8 mouse cellular contexts compared by ENCODE assay signal in the genomic region with DNA sequence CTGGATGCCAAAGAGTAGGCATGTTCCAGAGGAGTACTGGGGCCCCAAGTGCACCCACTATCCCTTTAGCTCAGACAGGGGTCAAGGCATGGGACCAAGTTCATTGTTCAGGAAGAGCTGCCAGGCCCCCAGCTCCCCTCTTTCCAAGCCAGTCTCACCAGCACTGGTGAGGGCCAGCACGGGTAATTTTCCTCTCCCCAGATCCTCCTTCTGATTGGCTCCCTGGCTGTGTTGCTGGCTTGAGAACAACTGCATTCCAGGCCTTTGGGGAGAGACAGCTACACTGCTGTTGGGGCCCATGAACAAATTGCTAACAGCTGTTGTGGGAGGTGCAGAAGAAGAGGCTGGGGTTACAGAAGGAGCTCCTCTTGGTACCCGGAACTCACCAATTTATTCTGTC. TPM values are rescaled to one million over a fixed set of nuclear protein-coding genes. Genes with fewer than 3 reads are reported as not detected.
DNase-seq lines count a peak whose midpoint lies in the region; ATAC-seq lines count a peak whose summit lies in the region.

No protein-coding gene starts in this region.

- no peak overlapping the region for H3K4me2 ChIP-seq in forebrain, embryonic 13.5 days
- H3K4me2 ChIP-seq in kidney, embryonic 15.5 days = no peak overlapping the region

- H3K27ac ChIP-seq in forebrain, embryonic 10.5 days = peak overlapping the region; percentile 70
- no peak overlapping the region for H3K27ac ChIP-seq in forebrain, embryonic 13.5 days
- peak overlapping the region; percentile 73 for H3K27ac ChIP-seq in kidney, embryonic 15.5 days

- H3K9ac ChIP-seq in forebrain, embryonic 13.5 days = no peak overlapping the region
- no peak overlapping the region for H3K9ac ChIP-seq in kidney, embryonic 15.5 days

- H3K36me3 ChIP-seq in forebrain, embryonic 10.5 days (replicated peaks) = no peaks in the 10 kb centered on the region
- H3K36me3 ChIP-seq in forebrain, embryonic 13.5 days (ENCODE audit: poor library complexity, severe bottlenecking) = no peaks in the 10 kb centered on the region
- H3K36me3 ChIP-seq in kidney, embryonic 15.5 days = no peaks in the 10 kb centered on the region

- peaks cover 5% of the 10 kb centered on the region; the same call in 1 of the 2 replicates for H3K27me3 ChIP-seq in forebrain, embryonic 10.5 days (ENCODE audit: poor library complexity, severe bottlenecking)
- no peaks in the 10 kb centered on the region for H3K27me3 ChIP-seq in forebrain, embryonic 13.5 days
- no peaks in the 10 kb centered on the region for H3K27me3 ChIP-seq in kidney, embryonic 15.5 days

- no peak for ATAC-seq in forebrain, embryonic 13.5 days
- ATAC-seq in kidney, embryonic 15.5 days (replicated peaks; ENCODE audit: low FRiP score) = peak; percentile 30; the same call in 1 of the 2 replicates

- no peak overlapping the region for H3K4me3 ChIP-seq in forebrain, embryonic 10.5 days
- no peak overlapping the region for H3K4me3 ChIP-seq in forebrain, embryonic 13.5 days
- H3K4me3 ChIP-seq in kidney, embryonic 15.5 days (replicated peaks) = no peak overlapping the region

- WGBS in forebrain, embryonic 10.5 days = 46% methylated on average over 2 of the region's 2 CpGs
- 46% methylated on average over 2 of the region's 2 CpGs for WGBS in forebrain, embryonic 13.5 days
- 21% methylated on average over 2 of the region's 2 CpGs for WGBS in kidney, embryonic 15.5 days

- no peak for DNase-seq in forebrain, embryonic 10.5 days (ENCODE audit: extremely low spot score, low spot score)
- peak; percentile 93 for DNase-seq in NIH3T3 (ENCODE audit: low read depth)
- DNase-seq in gastrocnemius, postnatal 4 days (ENCODE audit: low spot score in 2 of 2) = peak; percentile 38 to 74
- DNase-seq in mesoderm, embryonic 11.5 days (ENCODE audit: low read depth, low spot score) = peak; percentile 56
- DNase-seq in cerebellum, adult 9-10 months = no peak
- no peak for DNase-seq in left cerebral cortex, adult 8-10 months (ENCODE audit: low spot score in 2 of 2)

- H3K4me1 ChIP-seq in forebrain, embryonic 10.5 days = peaks cover 30% of the 10 kb centered on the region
- peaks cover 5% of the 10 kb centered on the region; the same call in 1 of the 2 replicates for H3K4me1 ChIP-seq in forebrain, embryonic 13.5 days
- peaks cover 52% of the 10 kb centered on the region for H3K4me1 ChIP-seq in kidney, embryonic 15.5 days

- no peaks in the 10 kb centered on the region for H3K9me3 ChIP-seq in forebrain, embryonic 10.5 days
- no peaks in the 10 kb centered on the region for H3K9me3 ChIP-seq in forebrain, embryonic 13.5 days (replicated peaks)
- no peaks in the 10 kb centered on the region for H3K9me3 ChIP-seq in kidney, embryonic 15.5 days (replicated peaks)

RNA-seq across cellular contexts. Expression of a gene that starts 17.4 kb away (rescaled TPM):
- 14.6 and 15.5 TPM in 2 replicates for polyA plus RNA-seq in forebrain, embryonic 10.5 days (2016; fragmentation: Nextera tagmentation; extraction: Ambion mirVana)
- 13.3 and 14.3 TPM in 2 replicates for polyA plus RNA-seq in forebrain, embryonic 13.5 days (2015; fragmentation: Nextera tagmentation; extraction: Ambion mirVana)
- 100 to 1,000 TPM; 259 to 284 TPM for total RNA-seq in gastrocnemius, postnatal 4 days (2021)
- 129 and 144 TPM in 2 replicates for polyA plus RNA-seq in kidney, embryonic 15.5 days (2015; fragmentation: Nextera tagmentation; extraction: Ambion mirVana)
- total RNA-seq in left cerebral cortex, adult 8-10 months (2022) = 10 to 100 TPM; 49.8 to 64.6 (median 59.3) TPM

Comparison
In these comparisons a context has a peak if more than half of its experiments do, and no peak if none do; other contexts are left out.
1. DNase-seq: peak in NIH3T3 (single experiment), gastrocnemius, postnatal 4 days (2 of 2) and mesoderm, embryonic 11.5 days (single experiment); none in forebrain, embryonic 10.5 days (single experiment), cerebellum, adult 9-10 months (single experiment) and left cerebral cortex, adult 8-10 months (0 of 2).